20 mouse cellular contexts compared by ENCODE assay signal in the genomic region with DNA sequence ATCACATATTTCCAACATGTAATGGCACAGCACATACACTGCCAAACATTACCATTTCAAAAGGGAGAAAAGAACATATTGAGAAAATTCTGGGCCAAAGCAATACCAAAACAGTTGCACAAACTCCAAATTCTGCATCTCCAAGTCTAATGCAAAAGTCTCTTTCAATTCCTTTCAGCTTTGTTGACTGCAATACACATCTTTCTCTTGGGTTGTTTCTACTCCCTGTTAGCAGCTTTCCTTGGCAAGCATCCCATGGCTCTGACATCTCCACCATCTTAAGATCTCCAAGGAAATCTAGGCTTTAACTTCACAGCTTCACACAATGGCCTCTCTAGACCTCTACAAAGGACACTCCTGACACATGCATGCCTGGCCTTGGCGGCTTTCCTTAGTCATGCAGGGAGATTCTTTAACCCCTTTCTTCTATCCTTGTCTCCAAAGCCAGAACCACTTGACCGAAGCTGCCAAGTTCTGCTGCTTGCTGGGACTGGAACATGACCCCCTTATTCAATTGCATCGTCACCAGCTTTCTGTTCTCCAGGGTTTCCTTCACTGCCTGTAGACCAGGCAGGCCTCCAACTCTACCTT.
DNase-seq lines count a peak whose midpoint lies in the region; ATAC-seq and TF ChIP-seq lines count a peak whose summit lies in the region.
"Had no signal": no experiment of that assay in that cellular context is flagged by ENCODE, and none has a peak within 500 bp of the region (broad histone marks: within the 10 kb centered on the region; RNA-seq: fewer than 3 reads in every experiment).

No protein-coding gene starts in this region.

- no peaks in the 10 kb centered on the region for H3K36me3 ChIP-seq in thymus, adult 2 months (ENCODE audit: control insufficient read depth, insufficient read depth, low read length)
- H3K36me3 ChIP-seq: embryonic facial prominence, embryonic 15.5 days; heart, embryonic 15.5 days; limb, embryonic 10.5 days; neural tube, embryonic 15.5 days had no signal

- WGBS in thymus, adult 2 months: 93% methylated on average over 3 of the region's 3 CpGs

- no peaks in the 10 kb centered on the region for H3K4me1 ChIP-seq in thymus, adult 2 months (replicated peaks; ENCODE audit: control insufficient read depth, insufficient read depth, low read length)
- H3K4me1 ChIP-seq: embryonic facial prominence, embryonic 15.5 days; heart, embryonic 15.5 days; neural tube, embryonic 15.5 days had no signal

- TF ChIP-seq POLR2A in thymus, adult 2 months (IDR thresholded peaks at IDR 0.05; ENCODE audit: control insufficient read depth, extremely low read depth, insufficient read depth, low read length, poor library complexity): no peak

- H3K4me3 ChIP-seq in thymus, adult 2 months (ENCODE audit: control insufficient read depth, insufficient read depth, low read length): no peak overlapping the region
- H3K4me3 ChIP-seq: embryonic facial prominence, embryonic 15.5 days; heart, adult 2 months; heart, embryonic 15.5 days; limb, embryonic 10.5 days; megakaryocyte, embryonic 14.5 days; neural tube, embryonic 15.5 days had no signal

- ATAC-seq in cerebellum, adult (ENCODE audit: insufficient number of reproducible peaks, low FRiP score, low TSS enrichment): no peak

- no peaks in the 10 kb centered on the region for H3K27me3 ChIP-seq in thymus, adult 2 months (ENCODE audit: control insufficient read depth, insufficient read depth, low read length)
- H3K27me3 ChIP-seq: embryonic facial prominence, embryonic 15.5 days; heart, embryonic 15.5 days; megakaryocyte, embryonic 14.5 days; neural tube, embryonic 15.5 days had no signal

- no peak overlapping the region for H3K27ac ChIP-seq in thymus, adult 2 months (ENCODE audit: control insufficient read depth, insufficient read depth, low read length)
- H3K27ac ChIP-seq: embryonic facial prominence, embryonic 15.5 days; heart, adult 2 months; heart, embryonic 15.5 days; kidney, postnatal 0 days; limb, embryonic 10.5 days; neural tube, embryonic 15.5 days had no signal

- no peak for TF ChIP-seq CTCF in thymus, adult 2 months (IDR thresholded peaks at IDR 0.05; ENCODE audit: borderline replicate concordance, control insufficient read depth, extremely low read depth, insufficient read depth, low read length, poor library complexity)

- peak; percentile 32 for DNase-seq in cerebellum, adult 9-10 months
- peak; percentile 85 for DNase-seq in heart, adult 11 months
- DNase-seq in heart, adult 9 months (ENCODE audit: low spot score in 2 of 2): no peak
- peak; percentile 17 for DNase-seq in Muller cell, postnatal 12 days (ENCODE audit: inconsistent ontology term)
- DNase-seq in adrenal gland, postnatal 25 days: peak; percentile 7
- no peak for DNase-seq in thymus, adult 2 months
- DNase-seq: B cell, adult 2 months; gastrocnemius, postnatal 10 days; heart, adult 2 months; heart, postnatal 4 days; kidney, adult 18-20 months; lung, adult 18-20 months; midbrain, embryonic 14.5 days had no signal

Comparison
In these comparisons a context has a peak if more than half of its experiments do, and no peak if none do; other contexts are left out.
1. DNase-seq: peak in cerebellum, adult 9-10 months (single experiment), heart, adult 11 months (single experiment), Muller cell, postnatal 12 days (single experiment) and adrenal gland, postnatal 25 days (single experiment); none in heart, adult 9 months (0 of 2) and thymus, adult 2 months (single experiment).